11 mouse cellular contexts compared by ENCODE assay signal in the genomic region with DNA sequence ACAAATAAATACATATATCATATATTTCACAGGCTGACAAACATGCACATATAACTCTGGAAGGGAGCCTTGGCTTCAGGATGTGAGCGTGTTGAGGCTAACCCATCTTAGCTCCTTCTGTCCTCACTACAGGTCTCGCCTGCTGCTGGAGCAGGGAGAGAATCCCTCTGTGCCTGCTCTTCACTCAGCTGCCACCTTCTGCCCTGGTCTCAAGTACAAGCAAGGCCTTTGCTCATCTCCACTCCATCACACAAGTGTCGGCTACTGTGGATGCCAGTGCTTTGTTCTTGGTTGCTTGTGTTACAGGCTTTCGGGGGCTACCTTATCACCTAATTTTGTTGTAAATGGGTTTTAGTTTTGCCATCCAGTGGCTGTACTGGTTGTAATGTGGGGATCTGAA.
"Had no signal": no experiment of that assay in that cellular context is flagged by ENCODE, and none has a peak within 500 bp of the region (broad histone marks: within the 10 kb centered on the region; RNA-seq: fewer than 3 reads in every experiment).

No protein-coding gene starts in this region.

- H3K36me3 ChIP-seq: limb, embryonic 15.5 days; liver, embryonic 12.5 days; midbrain, embryonic 10.5 days; stomach, embryonic 15.5 days had no signal

- H3K4me1 ChIP-seq: limb, embryonic 15.5 days; liver, embryonic 12.5 days; midbrain, embryonic 10.5 days; stomach, embryonic 15.5 days had no signal

- H3K4me3 ChIP-seq: limb, embryonic 15.5 days; liver, embryonic 12.5 days; midbrain, embryonic 10.5 days; stomach, embryonic 15.5 days had no signal

- H3K27me3 ChIP-seq: stomach, embryonic 15.5 days had no signal

- H3K9me3 ChIP-seq: limb, embryonic 15.5 days; liver, embryonic 12.5 days; midbrain, embryonic 10.5 days; stomach, embryonic 15.5 days had no signal

- DNase-seq: lung, embryonic 14.5 days; lung, postnatal 10 days; lung, postnatal 4 days; right cerebral cortex, postnatal 14 days; thymus, adult 2 months; thymus, postnatal 25 days had no signal

- H3K27ac ChIP-seq: kidney, postnatal 0 days; limb, embryonic 15.5 days; liver, embryonic 12.5 days; midbrain, embryonic 10.5 days; stomach, embryonic 15.5 days had no signal
